Mouse (Mus musculus): ENCODE measurements around the gene Htra3.

Htra3 gene

DNA sequence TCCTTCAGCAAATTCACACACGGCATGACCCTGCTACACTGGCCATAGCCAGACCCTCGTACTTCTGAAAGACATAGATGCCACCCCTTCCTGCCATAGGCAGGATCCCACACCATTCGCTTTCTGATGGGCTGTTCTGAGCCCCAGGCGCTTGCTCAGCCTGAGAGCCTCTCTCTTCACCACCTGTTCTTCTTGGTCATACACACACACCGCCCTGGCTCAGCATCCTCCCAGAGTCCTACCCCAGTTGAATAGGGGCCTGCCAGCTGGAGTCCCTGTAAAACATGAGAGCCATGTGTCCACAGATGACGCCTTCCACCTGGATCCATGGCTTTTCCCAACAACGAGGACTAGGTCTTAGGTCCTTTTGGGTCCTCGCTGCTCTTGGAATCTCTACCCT, 66.9 kb downstream of the Htra3 start:
- DNase-seq (ENCODE audit: low spot score): no peak

DNA sequence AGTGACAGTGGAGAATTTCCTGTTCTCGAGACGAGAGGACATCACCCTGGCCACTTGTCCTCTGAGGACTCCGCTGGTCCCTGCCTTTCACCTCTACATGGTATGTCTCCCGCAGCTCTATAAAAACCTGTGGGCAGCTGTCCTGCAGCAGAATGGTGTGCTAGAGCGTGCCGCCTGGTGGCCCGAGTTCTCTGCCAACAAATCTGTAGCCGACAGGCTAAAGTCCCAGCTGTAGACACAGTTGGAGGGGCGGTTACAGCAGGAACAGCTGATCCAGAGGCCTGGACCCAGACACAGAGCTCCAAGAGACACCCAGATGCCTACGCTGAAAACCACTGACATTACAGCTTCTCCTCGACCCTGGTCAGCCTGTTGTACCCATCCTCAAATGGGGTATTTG, 67.7 kb downstream of the Htra3 start:
- DNase-seq (ENCODE audit: low spot score): no peak

DNA sequence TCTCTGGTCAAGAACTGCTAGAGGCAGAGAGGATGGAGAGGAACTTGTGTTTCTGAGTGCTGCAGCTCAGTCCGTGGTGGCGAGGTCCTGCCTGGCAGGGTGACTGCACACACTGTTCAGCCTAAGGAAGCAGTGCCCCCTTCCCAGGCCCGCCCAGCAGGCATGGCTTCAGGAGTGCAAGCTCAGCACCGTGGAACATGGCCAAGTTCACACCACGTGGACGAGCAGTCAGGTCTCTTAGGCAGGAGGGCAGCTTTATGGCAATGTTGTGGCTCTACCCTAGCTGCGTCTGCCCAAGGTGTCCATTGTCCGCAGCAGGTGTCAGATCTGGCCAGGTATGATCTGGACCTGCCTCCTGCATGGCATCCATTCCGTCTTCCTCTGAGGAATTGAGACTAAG, 68.4 kb downstream of the Htra3 start:
- DNase-seq (ENCODE audit: low spot score): no peak

DNA sequence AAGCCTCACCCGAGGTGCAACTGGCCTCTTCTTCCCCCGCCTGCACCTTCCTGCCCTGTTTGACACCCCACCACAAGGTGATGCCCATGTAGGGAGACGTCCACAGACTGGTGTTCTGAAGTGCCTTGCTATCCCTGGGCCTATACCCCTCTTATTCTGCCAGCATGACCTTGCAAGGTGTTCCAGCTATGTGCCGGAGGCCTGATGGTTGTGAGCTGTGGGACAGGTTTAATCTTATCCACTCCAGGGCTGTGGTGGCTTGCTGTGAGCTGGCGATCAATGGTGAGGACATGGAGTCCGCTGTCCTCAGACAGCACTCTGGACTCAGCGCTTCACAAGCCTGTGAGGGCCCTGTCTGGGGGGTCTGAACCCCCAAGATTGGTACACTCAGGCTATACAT, 69.2 kb downstream of the Htra3 start:
- no peak for DNase-seq (ENCODE audit: low spot score)

DNA sequence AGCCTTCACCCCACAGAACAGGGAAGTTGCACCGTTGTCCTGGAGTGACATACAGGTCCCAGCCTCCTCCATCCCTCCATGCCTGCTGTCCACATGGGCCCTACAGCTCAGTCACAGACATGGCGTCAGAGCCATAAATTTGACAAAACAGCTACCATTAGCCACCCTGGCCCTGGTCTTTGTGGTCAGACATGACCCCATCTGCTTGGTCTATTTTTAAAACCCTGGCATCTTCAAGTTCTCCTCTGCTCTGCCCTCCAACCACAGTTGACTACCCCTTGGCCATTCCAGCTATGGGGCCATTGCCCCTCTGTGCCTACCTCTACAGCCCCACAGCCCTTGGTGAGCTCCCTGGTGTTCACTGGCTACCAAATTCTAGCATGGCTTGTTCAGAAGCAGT, 69.6 kb downstream of the Htra3 start:
- DNase-seq (ENCODE audit: low spot score): no peak

DNA sequence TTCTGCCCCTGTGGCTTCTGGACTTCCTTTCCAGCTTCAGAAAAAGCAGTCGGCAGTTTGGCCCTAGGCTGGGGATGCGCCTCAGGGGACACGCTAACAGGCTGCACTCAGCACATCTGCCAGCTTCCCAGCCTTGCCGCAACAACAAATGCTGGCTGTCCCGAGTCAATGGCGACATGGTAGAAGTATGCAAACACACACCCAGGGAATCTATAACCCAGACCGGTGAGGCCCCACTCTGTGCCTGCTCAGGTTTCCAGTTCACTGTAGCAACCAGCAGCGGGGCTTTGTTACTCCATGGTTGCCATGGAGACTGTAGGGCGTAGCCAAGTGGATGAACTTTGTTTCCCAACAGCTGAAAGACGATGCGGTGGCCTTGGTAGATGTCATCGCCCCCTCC, 70.2 kb downstream of the Htra3 start:
- DNase-seq (ENCODE audit: low spot score): peak; percentile 38

DNA sequence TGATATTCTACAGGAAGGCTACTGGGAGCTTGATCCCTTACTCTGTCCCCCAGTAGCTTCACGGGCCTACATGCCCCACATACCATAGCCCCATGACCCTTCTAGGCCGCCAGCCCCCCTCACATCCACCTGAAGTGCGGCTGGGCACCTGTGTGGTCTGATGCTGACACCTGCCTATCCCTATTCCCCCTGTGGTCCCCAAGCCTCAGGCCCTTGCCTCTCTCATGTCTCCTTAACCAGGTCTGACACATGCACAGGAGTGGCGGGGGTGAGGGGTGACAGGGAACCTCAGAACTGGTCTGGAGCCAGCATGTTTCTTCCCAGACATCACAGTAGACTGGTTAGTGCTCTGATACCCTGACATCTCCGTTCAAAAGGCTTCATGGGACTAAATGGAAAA, 71.0 kb downstream of the Htra3 start:
- no peak for DNase-seq (ENCODE audit: low spot score)

DNA sequence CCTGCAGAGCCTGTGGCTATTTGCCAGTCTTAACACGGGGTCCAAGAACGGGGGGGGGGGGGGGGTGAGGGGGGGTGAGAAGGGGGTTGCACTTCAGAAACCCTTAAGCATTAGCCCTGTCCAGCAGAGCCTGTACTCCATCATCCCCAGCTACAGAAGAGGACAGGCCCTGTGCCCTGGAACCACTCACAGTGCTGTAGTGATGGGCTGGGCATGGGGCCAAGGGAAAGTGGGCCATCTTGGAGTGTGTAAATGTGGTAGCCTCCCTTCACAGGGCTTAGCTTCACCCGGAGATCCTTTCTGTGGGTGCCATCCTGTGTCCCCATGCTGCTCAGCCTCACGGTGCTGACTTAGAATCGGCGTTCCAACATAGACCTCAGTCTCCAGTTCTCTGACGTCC, 71.8 kb downstream of the Htra3 start:
- no peak for DNase-seq (ENCODE audit: low spot score)

DNA sequence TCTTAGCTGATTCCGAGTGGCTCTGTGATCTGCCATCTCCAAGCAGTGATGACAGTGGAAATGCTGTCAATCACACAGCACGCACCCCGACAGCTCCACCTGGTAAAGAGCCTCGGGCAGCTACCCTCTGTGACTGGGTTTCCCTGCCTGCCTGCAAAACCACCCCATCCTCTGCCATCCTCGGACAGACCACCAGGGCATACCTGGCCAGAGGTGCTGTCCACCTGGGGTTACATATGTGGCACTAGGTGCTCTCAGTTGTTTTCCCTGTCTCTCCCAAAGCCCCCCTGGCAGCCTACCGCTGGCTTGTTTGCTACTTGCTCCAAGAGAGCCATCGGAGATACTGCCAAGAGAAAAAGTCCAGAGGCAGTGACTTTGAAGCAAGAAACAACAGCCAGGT, 72.8 kb downstream of the Htra3 start:
- DNase-seq (ENCODE audit: low spot score): no peak

DNA sequence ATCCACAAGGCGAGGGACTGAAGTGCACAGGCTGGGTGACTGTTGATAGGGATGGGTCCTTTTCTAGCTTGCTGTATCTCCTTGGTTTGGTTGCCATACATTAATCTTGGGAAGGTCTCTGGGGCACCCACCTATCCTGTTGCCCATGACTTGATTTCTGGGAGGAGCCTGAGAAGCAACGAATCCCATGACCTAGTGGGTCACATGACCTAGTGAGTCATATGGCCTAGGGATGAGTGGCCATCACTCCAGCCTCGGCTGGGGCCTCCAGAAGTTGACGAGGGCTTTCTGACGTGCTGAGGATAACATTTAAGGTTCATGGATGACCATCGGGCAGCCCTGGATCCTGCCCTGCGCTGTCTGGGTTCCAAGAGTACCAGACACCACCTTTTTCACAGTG, 74.2 kb downstream of the Htra3 start:
- DNase-seq (ENCODE audit: low spot score): no peak
